Mouse (Mus musculus): ENCODE measurements around the gene Umodl1. TPM values are rescaled to one million over a fixed set of nuclear protein-coding genes. Genes with fewer than 3 reads are reported as not detected.

Umodl1 gene
- polyA plus RNA-seq, 1 experiment from 2014 or later = not detected

DNA sequence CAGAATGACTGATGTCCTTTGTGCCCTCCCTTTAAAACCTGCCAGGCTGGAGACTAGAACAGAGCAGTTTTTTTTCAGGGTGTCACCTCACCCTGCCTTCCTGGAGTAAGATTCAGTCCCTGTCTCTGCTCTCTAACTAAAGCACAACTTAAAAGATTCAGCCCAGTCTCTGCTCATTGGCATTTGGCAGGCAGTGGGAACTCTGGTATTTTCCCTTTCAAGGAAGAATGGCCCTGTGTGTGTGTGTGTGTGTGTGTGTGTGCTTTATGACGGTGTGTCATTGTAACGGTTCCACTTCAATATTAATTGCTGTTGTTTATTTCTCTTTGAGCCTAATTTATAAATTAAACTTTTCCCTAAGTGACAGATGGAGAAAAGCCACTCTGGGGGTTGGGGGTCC lies 88.3 kb downstream of the Umodl1 start:
- H3K4me1 ChIP-seq = 0 out of 2 replicates have a peak, but pooled peaks cover 2% of the 10 kb centered on the region
- H3K9ac ChIP-seq = no peak overlapping the region
- no peaks in the 10 kb centered on the region for H3K9me3 ChIP-seq
- no peaks in the 10 kb centered on the region for H3K36me3 ChIP-seq
- no peak for ATAC-seq (ENCODE audit: low FRiP score, low read depth)
- H3K27ac ChIP-seq = no peak overlapping the region
- H3K4me2 ChIP-seq (replicated peaks) = no peak overlapping the region
- H3K27me3 ChIP-seq = no peaks in the 10 kb centered on the region
- H3K4me3 ChIP-seq = no peak overlapping the region
- 64% methylated on average over 2 of the region's 2 CpGs for WGBS

DNA sequence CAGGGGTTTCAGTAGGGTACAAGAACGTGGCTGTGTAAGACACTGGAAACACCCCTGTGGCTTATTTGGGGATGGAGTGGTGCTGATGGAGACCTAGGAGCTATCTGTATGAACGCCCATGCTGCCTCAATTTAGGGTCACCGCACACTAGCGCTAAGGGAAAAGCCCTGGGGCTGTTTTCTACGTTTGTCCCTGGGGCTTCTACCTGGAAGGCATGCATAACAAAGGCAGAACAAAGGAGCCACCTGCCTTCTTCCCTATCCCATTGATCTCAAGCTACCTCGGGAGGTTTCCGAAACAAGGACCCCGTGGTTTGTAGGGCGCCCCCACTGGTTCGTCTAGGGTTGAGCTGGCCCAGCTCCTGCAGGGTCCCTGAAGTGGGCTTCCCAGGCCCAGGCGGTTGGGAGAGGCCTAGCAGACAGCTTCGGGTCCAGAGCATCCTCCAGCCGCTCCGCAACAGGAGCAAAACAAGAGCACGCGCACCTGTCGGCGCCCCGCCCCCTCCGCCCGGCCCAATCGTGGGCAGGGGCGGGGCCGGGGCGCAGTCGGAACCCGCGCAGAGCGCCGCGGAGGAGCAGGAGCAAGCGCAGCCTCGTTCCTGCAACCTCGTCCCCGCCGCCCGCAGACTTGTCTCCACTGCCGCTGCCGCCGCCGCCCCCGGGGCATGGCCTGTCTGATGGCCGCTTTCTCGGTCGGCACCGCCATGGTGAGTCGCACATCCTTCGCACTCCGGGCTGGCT lies 102.9 kb downstream of the Umodl1 start, which contains the start of gene Abcg1:
Abcg1 (plus strand) TSS at position 525 of the 740 bp plus-strand sequence.
- Histone ChIP-seq H3K4me2 (replicated peaks) (peak within 1 kb of the TSS; percentile 89), H3K27ac (peak within 1 kb of the TSS; percentile 22; the same call in 1 of the 2 replicates), H3K9ac (peak within 1 kb of the TSS; percentile 56), H3K27me3 (peaks cover 52% of the 10 kb centered on the region), H3K4me1 (peaks cover 29% of the 10 kb centered on the region), H3K4me3 (peak within 1 kb of the TSS; percentile 53), H3K36me3 (no peaks in the 10 kb centered on the region), H3K9me3 (peaks cover 13% of the 10 kb centered on the region)
- 2% methylated on average over 49 of the region's 49 CpGs for WGBS
- peak; percentile 64 for ATAC-seq (ENCODE audit: low FRiP score, low read depth)

DNA sequence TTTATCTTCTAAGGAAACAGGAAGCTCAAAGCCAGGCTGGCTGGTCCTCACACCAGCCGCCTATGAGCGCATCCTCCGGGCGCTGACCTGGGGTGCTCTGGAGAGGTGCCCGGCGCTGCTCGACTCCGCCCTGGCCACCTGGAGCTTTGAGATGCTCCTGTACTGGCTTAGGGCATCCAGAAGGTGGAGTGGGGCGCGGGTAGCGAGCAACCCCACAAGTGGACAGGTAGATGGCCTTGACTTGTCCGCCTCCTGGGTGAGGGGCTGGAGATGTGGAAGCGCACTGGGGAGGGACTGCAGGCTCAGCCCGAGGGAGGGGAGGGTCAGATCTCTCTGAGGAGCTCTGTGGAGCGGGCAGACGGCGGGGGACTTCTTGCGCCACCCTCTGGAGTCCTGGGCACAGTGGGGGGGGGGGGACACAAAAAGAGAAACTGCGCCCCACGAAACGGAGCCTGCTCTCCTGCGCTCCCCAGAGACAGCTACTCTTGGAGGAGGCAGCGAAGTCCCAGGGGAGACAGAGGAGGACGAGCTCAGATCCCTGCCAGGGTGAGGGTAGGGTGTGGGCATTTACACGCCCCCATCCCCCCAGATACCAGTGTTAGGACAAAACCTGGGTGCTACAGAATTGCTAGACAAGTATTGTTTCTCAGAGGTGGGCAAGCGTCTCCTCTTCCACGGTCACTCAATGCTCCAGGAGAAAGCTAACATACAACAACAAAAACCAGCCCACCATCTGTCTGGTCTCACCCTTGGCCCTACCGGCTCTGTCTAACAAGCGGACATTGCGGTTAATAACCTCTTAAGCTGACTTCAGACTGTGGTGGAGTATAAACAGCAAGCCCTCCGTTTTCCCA lies 103.7 kb downstream of the Umodl1 start:
- no peaks in the 10 kb centered on the region for H3K36me3 ChIP-seq
- H3K4me2 ChIP-seq (replicated peaks) = peak overlapping the region; percentile 89
- H3K9me3 ChIP-seq = peaks cover 8% of the 10 kb centered on the region
- peaks cover 29% of the 10 kb centered on the region for H3K4me1 ChIP-seq
- 2% methylated on average over 28 of the region's 31 CpGs for WGBS
- peak overlapping the region; percentile 53 for H3K4me3 ChIP-seq
- peaks cover 52% of the 10 kb centered on the region for H3K27me3 ChIP-seq
- peak overlapping the region; percentile 56 for H3K9ac ChIP-seq
- ATAC-seq (ENCODE audit: low FRiP score, low read depth) = peak; percentile 30; the same call in 1 of the 2 replicates
- peak overlapping the region; percentile 22; the same call in 1 of the 2 replicates for H3K27ac ChIP-seq

DNA sequence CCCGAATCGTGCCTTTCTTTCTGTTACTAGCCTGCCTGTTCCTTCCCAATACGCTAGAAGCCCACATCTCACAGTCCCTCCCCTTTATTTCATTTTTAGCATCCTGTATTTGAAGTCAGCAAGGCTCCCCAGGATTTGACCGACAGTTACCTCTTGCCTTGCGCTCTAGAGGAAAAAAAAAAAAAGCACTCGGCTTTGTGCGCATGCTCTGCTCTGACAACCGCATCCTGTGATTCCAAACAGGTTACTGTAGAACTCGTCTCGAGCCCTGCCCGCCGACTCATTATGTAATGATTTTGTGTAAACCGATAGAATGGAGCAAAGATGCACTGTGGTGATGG lies 104.3 kb downstream of the Umodl1 start:
- H3K36me3 ChIP-seq = no peaks in the 10 kb centered on the region
- ATAC-seq (ENCODE audit: low FRiP score, low read depth) = no peak
- H3K9ac ChIP-seq = peak overlapping the region; percentile 56; the same call in 1 of the 2 replicates
- peaks cover 52% of the 10 kb centered on the region for H3K27me3 ChIP-seq
- WGBS = 2% methylated on average over 13 of the region's 13 CpGs
- peaks cover 29% of the 10 kb centered on the region for H3K4me1 ChIP-seq
- H3K27ac ChIP-seq = no peak overlapping the region
- peak overlapping the region; percentile 53 for H3K4me3 ChIP-seq
- peak overlapping the region; percentile 89 for H3K4me2 ChIP-seq (replicated peaks)
- H3K9me3 ChIP-seq = peaks cover 2% of the 10 kb centered on the region

DNA sequence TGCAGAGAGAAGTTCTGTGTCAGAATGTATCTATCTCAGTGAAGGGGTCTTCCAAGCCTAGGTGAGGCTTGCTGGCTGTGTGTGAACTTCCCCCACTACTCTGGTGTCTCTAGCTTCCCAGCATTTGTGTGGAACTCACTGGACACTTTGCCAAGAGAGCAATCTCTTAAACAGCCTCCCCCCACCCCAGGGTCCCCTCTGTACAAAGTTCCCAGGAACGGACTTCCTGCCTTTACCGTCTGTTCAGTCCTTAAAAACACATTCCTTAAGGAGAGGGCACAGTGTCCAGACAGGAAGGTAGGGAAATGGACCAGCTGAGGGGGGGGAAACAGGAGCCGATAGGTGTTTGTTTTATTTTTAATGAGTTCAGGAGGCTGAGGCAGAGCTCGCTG lies 105.8 kb downstream of the Umodl1 start:
- H3K4me3 ChIP-seq = no peak overlapping the region
- H3K36me3 ChIP-seq = no peaks in the 10 kb centered on the region
- peaks cover 52% of the 10 kb centered on the region for H3K27me3 ChIP-seq
- WGBS = 38% methylated on average over 4 of the region's 4 CpGs
- H3K4me2 ChIP-seq (replicated peaks) = no peak overlapping the region
- H3K9me3 ChIP-seq = no peaks in the 10 kb centered on the region
- H3K27ac ChIP-seq = 0 out of 2 replicates have a peak overlapping the region, but pooled peaks have one; percentile 22
- no peak overlapping the region for H3K9ac ChIP-seq
- peaks cover 29% of the 10 kb centered on the region for H3K4me1 ChIP-seq
- no peak for ATAC-seq (ENCODE audit: low FRiP score, low read depth)

Small RNA genes within 50 kb of the gene (microRNA-seq; reads per million reads assigned to microRNA genes)
- gene Gm24026 = not detected

Other genes with a start within 250 kb of the Umodl1 start
- gene Glp1r, start 52.8 kb upstream of the Umodl1 start, polyA plus RNA-seq (2015; fragmentation: Nextera tagmentation; extraction: Ambion mirVana) = not detected in 2 replicates
- 9.0 and 9.2 TPM in 2 replicates for gene Abcg1, start 103.0 kb downstream of the Umodl1 start, polyA plus RNA-seq (2015; fragmentation: Nextera tagmentation; extraction: Ambion mirVana)
- gene Tff3, start 175.0 kb downstream of the Umodl1 start, polyA plus RNA-seq (2015; fragmentation: Nextera tagmentation; extraction: Ambion mirVana) = 0.59 TPM in 1 of 2 replicates, not detected in the other
- not detected in 2 replicates for gene Tff2, start 189.6 kb downstream of the Umodl1 start, polyA plus RNA-seq (2015; fragmentation: Nextera tagmentation; extraction: Ambion mirVana)
- not detected in 2 replicates for gene Tff1, start 210.6 kb downstream of the Umodl1 start, polyA plus RNA-seq (2015; fragmentation: Nextera tagmentation; extraction: Ambion mirVana)
- not detected in 2 replicates for gene Tmprss3, start 244.3 kb downstream of the Umodl1 start, polyA plus RNA-seq (2015; fragmentation: Nextera tagmentation; extraction: Ambion mirVana)